Mouse (Mus musculus): ENCODE data around the gene Card10.

Card10 gene

GRCm38 (mm10) chr15:78772856-78773255, 30.0 kb downstream of the Card10 start:
- no peak for DNase-seq (ENCODE audit: low read depth, low spot score)

- DNase-seq (ENCODE audit: low read depth, low spot score) = no peak
Measured at GRCm38 (mm10) chr15:78772368-78772763, 30.5 kb downstream of the Card10 start.

GRCm38 (mm10) chr15:78771531-78772367, 31.1 kb downstream of the Card10 start:
- no peak for DNase-seq (ENCODE audit: low read depth, low spot score)

- DNase-seq (ENCODE audit: low read depth, low spot score) = no peak
Measured at GRCm38 (mm10) chr15:78770983-78771355, 31.9 kb downstream of the Card10 start.

GRCm38 (mm10) chr15:78770234-78770982, 32.4 kb downstream of the Card10 start:
- DNase-seq (ENCODE audit: low read depth, low spot score) = no peak

- no peak for DNase-seq (ENCODE audit: low read depth, low spot score)
Measured at GRCm38 (mm10) chr15:78769064-78769463, 33.8 kb downstream of the Card10 start.

- no peak for DNase-seq (ENCODE audit: low read depth, low spot score)
Measured at GRCm38 (mm10) chr15:78763704-78764103, 39.1 kb downstream of the Card10 start.

GRCm38 (mm10) chr15:78763210-78763609, 39.6 kb downstream of the Card10 start:
- DNase-seq (ENCODE audit: low read depth, low spot score) = no peak

GRCm38 (mm10) chr15:78761112-78761511, 41.7 kb downstream of the Card10 start:
- no peak for DNase-seq (ENCODE audit: low read depth, low spot score)

GRCm38 (mm10) chr15:78758132-78758531, 44.7 kb downstream of the Card10 start:
- no peak for DNase-seq (ENCODE audit: low read depth, low spot score)

GRCm38 (mm10) chr15:78755966-78756725, 46.7 kb downstream of the Card10 start:
- DNase-seq (ENCODE audit: low read depth, low spot score) = no peak

GRCm38 (mm10) chr15:78755226-78755625, 47.6 kb downstream of the Card10 start:
- DNase-seq (ENCODE audit: low read depth, low spot score) = no peak

- DNase-seq (ENCODE audit: low read depth, low spot score) = no peak
Measured at GRCm38 (mm10) chr15:78754144-78754543, 48.7 kb downstream of the Card10 start.

- DNase-seq (ENCODE audit: low read depth, low spot score) = peak; percentile 33
Measured at GRCm38 (mm10) chr15:78752991-78753390, 49.9 kb downstream of the Card10 start.

GRCm38 (mm10) chr15:78750608-78751350, 52.1 kb downstream of the Card10 start:
- DNase-seq (ENCODE audit: low read depth, low spot score) = no peak

- DNase-seq (ENCODE audit: low read depth, low spot score) = peak; percentile 66
Measured at GRCm38 (mm10) chr15:78749855-78750254, 53.0 kb downstream of the Card10 start.

GRCm38 (mm10) chr15:78744206-78744605, 58.6 kb downstream of the Card10 start:
- peak; percentile 64 for DNase-seq (ENCODE audit: low read depth, low spot score)

GRCm38 (mm10) chr15:78742831-78743230, 60.0 kb downstream of the Card10 start:
- no peak for DNase-seq (ENCODE audit: low read depth, low spot score)

- no peak for DNase-seq (ENCODE audit: low read depth, low spot score)
Measured at GRCm38 (mm10) chr15:78740662-78741061, 62.2 kb downstream of the Card10 start.

GRCm38 (mm10) chr15:78737146-78737545, 65.7 kb downstream of the Card10 start:
- no peak for DNase-seq (ENCODE audit: low read depth, low spot score)

GRCm38 (mm10) chr15:78736681-78737100, 66.2 kb downstream of the Card10 start:
- DNase-seq (ENCODE audit: low read depth, low spot score) = no peak

Data from forelimb bud, embryonic 11.5 days (tissue).